Mouse (Mus musculus): Measurements from ENCODE around the gene Hint1. TPM values are rescaled to one million over a fixed set of nuclear protein-coding genes. Genes with fewer than 3 reads are reported as not detected.

Hint1 gene
- polyA plus RNA-seq, 1 experiment from 2014 or later: 791 TPM

DNA sequence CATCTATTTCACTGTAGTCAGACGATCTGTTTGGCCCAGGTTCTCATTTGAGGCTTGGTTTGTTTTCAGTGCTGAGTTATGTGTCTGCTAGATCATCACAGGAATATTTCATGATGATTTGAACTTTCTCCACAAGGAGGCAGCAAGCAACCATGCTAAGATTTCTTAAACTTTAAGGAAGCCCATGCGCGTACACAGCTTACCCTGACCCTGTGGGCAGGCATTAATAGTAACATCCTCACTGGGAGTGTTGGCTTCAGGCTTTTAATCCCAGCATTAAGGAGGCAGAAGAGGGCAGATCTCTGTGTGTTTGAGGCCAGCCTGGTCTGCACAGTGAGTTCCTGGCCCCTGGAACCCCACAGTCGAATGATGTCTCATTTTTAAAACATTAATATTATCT is 13.3 kb downstream of the Hint1 start:
- H3K9me3 ChIP-seq (ENCODE audit: low read length): no peaks in the 10 kb centered on the region
- no peaks in the 10 kb centered on the region for H3K27me3 ChIP-seq (ENCODE audit: insufficient read depth, low read length)
- no peak overlapping the region for H3K4me2 ChIP-seq (ENCODE audit: low read depth, low read length)
- DNase-seq (peak; percentile 43), ATAC-seq (peak; percentile 28)
- TF ChIP-seq EP300 (IDR thresholded peaks at IDR 0.05; ENCODE audit: low read depth): no peak
- peak; percentile 88 for TF ChIP-seq CTCF (IDR thresholded peaks at IDR 0.05; ENCODE audit: low read depth)
- 27% methylated on average over 4 of the region's 4 CpGs for WGBS (ENCODE audit: insufficient replicate concordance)
- no peaks in the 10 kb centered on the region; the same call in 1 of the 2 replicates for H3K36me3 ChIP-seq (replicated peaks; ENCODE audit: insufficient read depth, low read length)
- H3K27ac ChIP-seq (ENCODE audit: low read depth): no peak overlapping the region
- H3K4me1 ChIP-seq (ENCODE audit: insufficient read depth): peaks cover 9% of the 10 kb centered on the region
- H3K9ac ChIP-seq (replicated peaks): no peak overlapping the region
- no peak overlapping the region for H3K4me3 ChIP-seq (ENCODE audit: low read depth, low read length)

DNA sequence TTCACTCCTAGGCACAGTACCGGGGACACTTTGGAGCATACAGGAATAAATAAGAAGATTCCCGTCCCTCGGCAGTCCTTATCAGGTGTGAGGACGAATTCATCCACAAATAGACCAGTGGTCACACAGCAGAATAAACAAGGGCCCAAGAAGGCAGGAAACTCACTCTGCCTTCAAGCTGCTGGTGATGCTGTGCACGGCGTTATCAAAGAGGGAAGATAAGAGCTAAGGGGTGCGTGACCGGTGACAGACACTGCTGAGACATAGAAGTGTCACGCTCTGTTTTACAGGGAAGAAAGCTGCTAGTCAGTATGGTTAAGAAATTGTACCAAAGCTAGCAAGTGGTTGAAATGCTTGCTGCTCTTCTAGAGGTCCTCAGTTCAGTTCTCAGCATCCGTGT is 13.7 kb downstream of the Hint1 start:
- peaks cover 14% of the 10 kb centered on the region for H3K4me1 ChIP-seq (ENCODE audit: insufficient read depth)
- H3K9ac ChIP-seq (replicated peaks): no peak overlapping the region
- DNase-seq (no peak), ATAC-seq (no peak)
- TF ChIP-seq CTCF (IDR thresholded peaks at IDR 0.05; ENCODE audit: low read depth) (no peak), EP300 (IDR thresholded peaks at IDR 0.05; ENCODE audit: low read depth) (no peak)
- H3K4me2 ChIP-seq (ENCODE audit: low read depth, low read length): no peak overlapping the region
- H3K27me3 ChIP-seq (ENCODE audit: insufficient read depth, low read length): no peaks in the 10 kb centered on the region
- H3K9me3 ChIP-seq (ENCODE audit: low read length): no peaks in the 10 kb centered on the region
- H3K27ac ChIP-seq (ENCODE audit: low read depth): no peak overlapping the region
- H3K36me3 ChIP-seq (replicated peaks; ENCODE audit: insufficient read depth, low read length): no peaks in the 10 kb centered on the region
- WGBS (ENCODE audit: insufficient replicate concordance): 50% methylated on average over 10 of the region's 10 CpGs
- H3K4me3 ChIP-seq (ENCODE audit: low read depth, low read length): no peak overlapping the region

DNA sequence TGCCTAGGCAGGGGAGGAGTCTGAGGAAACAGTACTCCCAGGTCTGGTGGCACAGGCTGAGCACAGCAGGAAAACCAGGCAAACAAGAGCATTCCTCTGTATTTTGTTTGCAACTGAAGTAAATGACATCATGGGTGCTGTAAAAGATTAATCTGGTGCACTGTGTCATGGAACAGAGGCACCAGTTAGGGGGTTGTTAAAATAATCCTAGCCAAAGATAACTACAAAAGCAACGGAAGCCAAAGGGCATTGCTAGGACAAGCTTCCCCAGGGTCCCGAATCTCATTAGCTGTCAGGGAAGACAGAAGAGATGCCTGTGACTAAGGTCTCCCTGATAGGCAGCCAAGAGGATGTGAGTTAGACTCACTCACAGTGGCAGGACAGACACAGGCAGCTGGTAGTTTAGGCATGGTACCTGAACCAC is 14.9 kb downstream of the Hint1 start:
- peak; percentile 86 for ATAC-seq
- peaks cover 20% of the 10 kb centered on the region for H3K4me1 ChIP-seq (ENCODE audit: insufficient read depth)
- no peak overlapping the region for H3K4me2 ChIP-seq (ENCODE audit: low read depth, low read length)
- H3K9me3 ChIP-seq (ENCODE audit: low read length): no peaks in the 10 kb centered on the region
- DNase-seq: peak; percentile 34
- TF ChIP-seq EP300 (IDR thresholded peaks at IDR 0.05; ENCODE audit: low read depth): peak; percentile 44
- TF ChIP-seq CTCF (IDR thresholded peaks at IDR 0.05; ENCODE audit: low read depth): no peak
- H3K9ac ChIP-seq (replicated peaks): no peak overlapping the region
- 36% methylated on average over 2 of the region's 2 CpGs for WGBS (ENCODE audit: insufficient replicate concordance)
- H3K36me3 ChIP-seq (replicated peaks; ENCODE audit: insufficient read depth, low read length): no peaks in the 10 kb centered on the region
- peak overlapping the region; percentile 74 for H3K27ac ChIP-seq (ENCODE audit: low read depth)
- H3K27me3 ChIP-seq (ENCODE audit: insufficient read depth, low read length): no peaks in the 10 kb centered on the region
- no peak overlapping the region for H3K4me3 ChIP-seq (ENCODE audit: low read depth, low read length)

DNA sequence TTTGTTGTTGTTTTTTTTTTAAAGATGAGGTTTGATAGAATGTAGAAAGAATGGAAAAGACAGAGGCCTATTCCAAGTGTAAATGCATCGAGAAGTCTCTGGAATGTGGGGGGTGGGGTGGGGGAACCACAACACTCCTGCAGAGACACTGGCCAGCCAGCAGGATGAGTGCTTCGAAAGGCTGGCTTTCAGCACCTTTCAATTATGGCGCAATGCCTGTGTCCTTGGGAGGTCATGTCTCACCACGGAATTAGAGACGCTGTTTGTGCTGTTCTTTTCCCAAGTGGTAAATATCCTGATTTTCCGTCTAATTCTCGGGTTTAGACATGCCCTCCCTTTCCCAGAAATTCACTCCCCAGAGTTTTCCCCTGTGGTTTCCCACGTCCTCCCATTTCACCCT is 16.5 kb downstream of the Hint1 start:
- 0 out of 2 replicates have a peak, but pooled peaks have one; percentile 31 for TF ChIP-seq EP300 (IDR thresholded peaks at IDR 0.05; ENCODE audit: low read depth)
- TF ChIP-seq CTCF (IDR thresholded peaks at IDR 0.05; ENCODE audit: low read depth): peak; percentile 42
- WGBS (ENCODE audit: insufficient replicate concordance): 49% methylated on average over 8 of the region's 8 CpGs
- Histone ChIP-seq H3K9ac (replicated peaks) (no peak overlapping the region), H3K4me3 (ENCODE audit: low read depth, low read length) (no peak overlapping the region), H3K27ac (ENCODE audit: low read depth) (0 out of 2 replicates have a peak overlapping the region, but pooled peaks have one; percentile 25), H3K27me3 (ENCODE audit: insufficient read depth, low read length) (no peaks in the 10 kb centered on the region), H3K36me3 (replicated peaks; ENCODE audit: insufficient read depth, low read length) (no peaks in the 10 kb centered on the region), H3K4me2 (ENCODE audit: low read depth, low read length) (no peak overlapping the region), H3K4me1 (ENCODE audit: insufficient read depth) (peaks cover 20% of the 10 kb centered on the region), H3K9me3 (ENCODE audit: low read length) (no peaks in the 10 kb centered on the region)
- DNase-seq (peak; percentile 49), ATAC-seq (no peak)

DNA sequence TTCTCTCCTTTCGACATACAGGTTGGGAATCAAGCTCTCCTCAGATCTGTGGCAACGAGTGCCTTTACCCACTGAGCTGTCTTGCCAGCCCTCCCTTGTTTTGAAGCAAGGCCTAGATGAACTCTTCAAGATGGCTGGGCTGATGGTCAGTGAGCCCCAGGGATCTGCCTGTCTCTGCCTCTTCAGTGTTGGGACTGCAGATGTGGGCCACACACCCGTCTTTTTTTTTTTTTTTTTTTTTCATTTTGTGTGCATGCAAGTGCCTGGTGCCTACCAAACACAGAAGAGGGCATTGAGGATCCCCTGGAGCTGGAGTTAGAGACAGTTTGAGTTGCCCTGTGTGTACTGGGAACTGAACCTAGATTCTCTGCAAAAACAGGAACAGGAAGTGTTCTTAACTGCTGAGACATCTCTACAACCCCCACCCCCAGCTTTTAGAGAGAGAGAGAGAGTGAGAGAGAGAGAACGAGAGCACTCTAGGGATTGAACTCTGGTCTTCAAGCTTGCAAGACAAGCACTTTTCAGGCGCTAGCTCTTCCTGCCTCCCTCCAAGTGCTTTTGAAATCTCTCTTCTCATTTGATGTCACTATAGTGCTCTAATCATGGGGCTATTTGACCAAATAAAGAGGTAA is 18.1 kb downstream of the Hint1 start:
- DNase-seq (no peak), ATAC-seq (peak; percentile 11; the same call in 1 of the 2 replicates)
- H3K27ac ChIP-seq (ENCODE audit: low read depth): peak overlapping the region; percentile 77
- H3K9me3 ChIP-seq (ENCODE audit: low read length): no peaks in the 10 kb centered on the region
- no peaks in the 10 kb centered on the region for H3K27me3 ChIP-seq (ENCODE audit: insufficient read depth, low read length)
- WGBS (ENCODE audit: insufficient replicate concordance): 59% methylated on average over 5 of the region's 5 CpGs
- H3K36me3 ChIP-seq (replicated peaks; ENCODE audit: insufficient read depth, low read length): no peaks in the 10 kb centered on the region
- no peak for TF ChIP-seq EP300 (IDR thresholded peaks at IDR 0.05; ENCODE audit: low read depth)
- TF ChIP-seq CTCF (IDR thresholded peaks at IDR 0.05; ENCODE audit: low read depth): no peak
- H3K4me1 ChIP-seq (ENCODE audit: insufficient read depth): peaks cover 20% of the 10 kb centered on the region
- H3K9ac ChIP-seq (replicated peaks): no peak overlapping the region
- H3K4me3 ChIP-seq (ENCODE audit: low read depth, low read length): no peak overlapping the region
- H3K4me2 ChIP-seq (ENCODE audit: low read depth, low read length): peak overlapping the region; percentile 12; the same call in 1 of the 2 replicates

DNA sequence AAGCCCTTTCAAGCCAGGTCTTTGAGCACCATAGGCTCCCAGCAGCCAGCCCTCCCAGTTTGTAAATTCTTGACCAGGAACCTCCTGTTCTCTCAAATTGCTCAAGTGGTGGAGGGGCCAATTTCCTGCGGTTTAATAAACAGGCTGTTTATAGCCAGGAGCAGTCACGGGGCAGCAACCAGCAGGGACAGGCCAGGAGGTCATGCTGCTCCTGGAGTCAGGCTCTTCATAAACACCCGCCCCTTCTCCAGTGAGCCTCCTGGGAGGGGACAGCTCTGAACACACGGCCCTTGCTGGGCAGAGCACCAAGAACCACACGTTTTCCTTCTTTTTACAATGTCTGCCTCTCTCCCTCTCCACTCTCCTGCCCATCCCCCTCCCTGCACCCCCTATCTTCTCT is 18.8 kb downstream of the Hint1 start:
- Histone ChIP-seq H3K4me3 (ENCODE audit: low read depth, low read length) (no peak overlapping the region), H3K9me3 (ENCODE audit: low read length) (no peaks in the 10 kb centered on the region), H3K9ac (replicated peaks) (no peak overlapping the region), H3K27ac (ENCODE audit: low read depth) (peak overlapping the region; percentile 77), H3K27me3 (ENCODE audit: insufficient read depth, low read length) (no peaks in the 10 kb centered on the region), H3K4me2 (ENCODE audit: low read depth, low read length) (peak overlapping the region; percentile 12; the same call in 1 of the 2 replicates), H3K36me3 (replicated peaks; ENCODE audit: insufficient read depth, low read length) (no peaks in the 10 kb centered on the region), H3K4me1 (ENCODE audit: insufficient read depth) (peaks cover 20% of the 10 kb centered on the region)
- TF ChIP-seq EP300 (IDR thresholded peaks at IDR 0.05; ENCODE audit: low read depth) (peak; percentile 82), CTCF (IDR thresholded peaks at IDR 0.05; ENCODE audit: low read depth) (no peak)
- WGBS (ENCODE audit: insufficient replicate concordance): 21% methylated on average over 5 of the region's 5 CpGs
- DNase-seq (peak; percentile 60), ATAC-seq (peak; percentile 68)
